Mouse (Mus musculus) hindbrain, postnatal 0 days (tissue): ENCODE data around the gene Mfsd5. TPM values are rescaled to one million over a fixed set of nuclear protein-coding genes. Genes with fewer than 3 reads are reported as not detected.

Experiments
- ATAC-seq: fragments of 200-750 bp; cut with Nextera tagmentation; 2 replicates; pipeline ENCODE4 v1.8.0; 2017; ENCODE audit warnings: mild to moderate bottlenecking, moderate TSS enrichment, moderate library complexity
- DNase-seq: peaks from one replicate; pipeline ENCODE4 v3.0.0-alpha.2; 2015; ENCODE audit warnings: low spot score
- H3K27ac ChIP-seq: fragments of 300-500 bp; sonication (generic); 2 replicates; pipeline ENCODE4 v1.5.1; 2014; ENCODE audit warnings: mild to moderate bottlenecking
- H3K27me3 ChIP-seq: fragments of 300-500 bp; sonication (generic); 2 replicates; pipeline ENCODE4 v1.6.1; 2014; ENCODE audit warnings: low read length, mixed read lengths; ENCODE audit not compliant: insufficient read depth
- H3K36me3 ChIP-seq: fragments of 300-500 bp; sonication (generic); 2 replicates; pipeline ENCODE4 v1.6.1; 2014; ENCODE audit warnings: low read length, mixed read lengths; ENCODE audit not compliant: insufficient read depth
- H3K4me1 ChIP-seq: fragments of 300-500 bp; sonication (generic); 2 replicates; pipeline ENCODE4 v1.6.1; 2014; ENCODE audit warnings: antibody characterized with exemption, low read length, mixed read lengths; ENCODE audit not compliant: insufficient read depth
- H3K4me2 ChIP-seq: fragments of 300-500 bp; sonication (generic); 2 replicates; pipeline ENCODE4 v1.6.1; 2014; ENCODE audit warnings: low read depth, mild to moderate bottlenecking, low read length, moderate library complexity, mixed read lengths
- H3K4me3 ChIP-seq: fragments of 300-500 bp; sonication (generic); 2 replicates; pipeline ENCODE4 v1.5.1; 2014; ENCODE audit warnings: low read length
- H3K9ac ChIP-seq: fragments of 300-500 bp; sonication (generic); replicated peaks from 2 replicates; pipeline ENCODE4 v1.6.1; 2014; ENCODE audit warnings: mild to moderate bottlenecking, low read length, moderate library complexity, mixed read lengths
- H3K9me3 ChIP-seq: fragments of 300-500 bp; sonication (generic); 2 replicates; pipeline ENCODE4 v1.6.1; 2016; ENCODE audit warnings: low read length, mixed read lengths
- CTCF ChIP-seq: IDR thresholded peaks from 2 replicates; pipeline ENCODE4 v1.5.1; 2016; ENCODE audit warnings: antibody characterized with exemption, control low read depth, low read depth
- WGBS: fragments of 180-500 bp; shearing (Covaris S2); extraction: QIAGEN DNeasy Blood & Tissue Kit; methylation state at CpG from one replicate; pipeline ENCODE4 v1.1.7; 2014; 5-methylcytosine and 5-hydroxymethylcytosine counted together
- polyA plus RNA-seq: library from polyadenylated mRNA; unstranded; fragments of >200 nt; fragmentation: Nextera tagmentation; extraction: Ambion mirVana; gene quantifications from 2 replicates; pipeline ENCODE4 v1.2.1, GENCODE M21; 2015
- total RNA-seq: library from RNA; depleted of rRNA; stranded (reverse); fragments of >200 nt; gene quantifications from 2 replicates; pipeline ENCODE4 v1.2.3, GENCODE M21; 2014

Mfsd5 gene
- total and polyA plus RNA-seq, 2 experiments from 2014 or later: 52.3 to 68.3 TPM

GRCm38 (mm10) chr15:102265548-102265947 is 13.7 kb upstream of the Mfsd5 start:
- Histone ChIP-seq H3K27me3 (peaks cover 7% of the 10 kb centered on the region; the same call in 1 of the 2 replicates), H3K4me2 (no peak overlapping the region), H3K9me3 (no peaks in the 10 kb centered on the region), H3K36me3 (no peaks in the 10 kb centered on the region), H3K4me1 (no peaks in the 10 kb centered on the region), H3K27ac (no peak overlapping the region), H3K4me3 (no peak overlapping the region), H3K9ac (no peak overlapping the region)
- ATAC-seq: no peak
- WGBS: 90% methylated on average over 5 of the region's 5 CpGs
- TF ChIP-seq CTCF: 0 out of 2 replicates have a peak, but pooled peaks have one; percentile 7
- no peak for DNase-seq

GRCm38 (mm10) chr15:102270274-102270960 is 8.8 kb upstream of the Mfsd5 start, which contains the start of gene Gm9918:
Gene Gm9918, plus strand, starts transcription at chr15:102270563.
- Histone ChIP-seq H3K9ac (no peak within 1 kb of the TSS), H3K4me1 (no peaks in the 10 kb centered on the region), H3K36me3 (no peaks in the 10 kb centered on the region), H3K4me3 (no peak within 1 kb of the TSS), H3K9me3 (no peaks in the 10 kb centered on the region), H3K27ac (no peak within 1 kb of the TSS), H3K4me2 (0 out of 2 replicates have a peak within 1 kb of the TSS, but pooled peaks have one; percentile 17), H3K27me3 (peaks cover 7% of the 10 kb centered on the region; the same call in 1 of the 2 replicates)
- ATAC-seq (no peak), DNase-seq (no peak)
- 10% methylated on average over 18 of the region's 21 CpGs for WGBS
- no peak for TF ChIP-seq CTCF

GRCm38 (mm10) chr15:102271441-102271840 is 7.8 kb upstream of the Mfsd5 start:
- H3K4me2 ChIP-seq: no peak overlapping the region
- no peaks in the 10 kb centered on the region for H3K9me3 ChIP-seq
- no peak overlapping the region for H3K27ac ChIP-seq
- no peaks in the 10 kb centered on the region for H3K36me3 ChIP-seq
- WGBS: 20% methylated on average over 3 of the region's 3 CpGs
- H3K4me1 ChIP-seq: no peaks in the 10 kb centered on the region
- ATAC-seq (no peak), DNase-seq (no peak)
- TF ChIP-seq CTCF: no peak
- peaks cover 7% of the 10 kb centered on the region; the same call in 1 of the 2 replicates for H3K27me3 ChIP-seq
- no peak overlapping the region for H3K9ac ChIP-seq
- H3K4me3 ChIP-seq: no peak overlapping the region

GRCm38 (mm10) chr15:102273982-102274716 is 5.1 kb upstream of the Mfsd5 start:
- no peak for ATAC-seq
- WGBS: 71% methylated on average over 6 of the region's 6 CpGs

GRCm38 (mm10) chr15:102278726-102279091 is 545 bp upstream of the Mfsd5 start:
- no peaks in the 10 kb centered on the region for H3K27me3 ChIP-seq
- no peaks in the 10 kb centered on the region for H3K9me3 ChIP-seq
- H3K36me3 ChIP-seq: peaks cover 14% of the 10 kb centered on the region
- H3K4me3 ChIP-seq: peak overlapping the region; percentile 87
- ATAC-seq: no peak
- peaks cover 8% of the 10 kb centered on the region for H3K4me1 ChIP-seq
- TF ChIP-seq CTCF: no peak
- H3K4me2 ChIP-seq: peak overlapping the region; percentile 84
- WGBS: 27% methylated on average over 7 of the region's 7 CpGs
- no peak for DNase-seq
- H3K27ac ChIP-seq: peak overlapping the region; percentile 83; the same call in 1 of the 2 replicates
- peak overlapping the region; percentile 65 for H3K9ac ChIP-seq

More at GRCm38 (mm10) chr15:102273982-102274716, 5.1 kb upstream of the Mfsd5 start:
- no peak overlapping the region for H3K4me2 ChIP-seq
- H3K9ac ChIP-seq: no peak overlapping the region
- TF ChIP-seq CTCF: no peak
- H3K27ac ChIP-seq: no peak overlapping the region
- no peak overlapping the region for H3K4me3 ChIP-seq
- no peaks in the 10 kb centered on the region for H3K4me1 ChIP-seq
- peaks cover 7% of the 10 kb centered on the region; the same call in 1 of the 2 replicates for H3K27me3 ChIP-seq
- DNase-seq: no peak
- no peaks in the 10 kb centered on the region for H3K9me3 ChIP-seq
- no peaks in the 10 kb centered on the region for H3K36me3 ChIP-seq

- no peak for TF ChIP-seq CTCF
- WGBS: 31% methylated on average over 13 of the region's 13 CpGs
- Histone ChIP-seq H3K4me2 (peak overlapping the region; percentile 84), H3K36me3 (peaks cover 14% of the 10 kb centered on the region), H3K9ac (peak overlapping the region; percentile 65), H3K4me1 (peaks cover 8% of the 10 kb centered on the region), H3K27ac (peak overlapping the region; percentile 83), H3K4me3 (peak overlapping the region; percentile 87), H3K27me3 (no peaks in the 10 kb centered on the region), H3K9me3 (no peaks in the 10 kb centered on the region)
- DNase-seq: no peak
- ATAC-seq: peak; percentile 41
Measured at GRCm38 (mm10) chr15:102279783-102280520, 698 bp downstream of the Mfsd5 start.
